Comparison of ENCODE assay signal across 10 mouse cellular contexts in the genomic region with DNA sequence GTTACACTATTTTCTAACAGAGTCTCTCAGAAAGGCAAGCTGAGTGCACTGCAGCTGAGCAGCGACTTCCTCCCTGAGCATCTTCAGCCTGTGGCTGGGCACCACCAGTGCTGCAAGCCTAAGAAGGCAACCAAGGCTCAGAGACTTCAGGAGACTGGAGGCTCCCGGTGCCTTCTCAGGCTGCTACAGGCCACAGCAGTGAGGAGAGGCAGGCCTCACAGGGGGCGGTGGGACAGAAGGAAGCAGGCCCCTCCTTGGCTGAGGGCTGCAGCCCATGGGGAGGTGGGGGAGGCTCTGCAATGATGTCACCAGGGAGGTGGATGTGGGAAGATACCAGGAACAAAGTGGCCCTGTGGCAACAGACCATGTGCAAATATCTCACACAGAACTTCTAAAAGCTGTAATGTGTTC. TPM values are rescaled to one million over a fixed set of nuclear protein-coding genes. Genes with fewer than 3 reads are reported as not detected.
DNase-seq lines count a peak whose midpoint lies in the region; ATAC-seq and TF ChIP-seq lines count a peak whose summit lies in the region.
"Had no signal": no experiment of that assay in that cellular context is flagged by ENCODE, and none has a peak within 500 bp of the region (broad histone marks: within the 10 kb centered on the region; RNA-seq: fewer than 3 reads in every experiment).

No protein-coding gene starts in this region.

- peak; percentile 31 for ATAC-seq in hindbrain, embryonic 15.5 days (ENCODE audit: low FRiP score, low read depth)
- ATAC-seq in stomach, embryonic 15.5 days (ENCODE audit: insufficient read depth, low FRiP score, low read depth): no peak

- peak overlapping the region; percentile 59 for H3K27ac ChIP-seq in heart, adult 2 months
- peak overlapping the region; percentile 89 for H3K27ac ChIP-seq in hindbrain, embryonic 15.5 days (replicated peaks)
- H3K27ac ChIP-seq in stomach, embryonic 15.5 days: 0 out of 2 replicates have a peak overlapping the region, but pooled peaks have one; percentile 19

- no peaks in the 10 kb centered on the region for H3K36me3 ChIP-seq in heart, adult 2 months (ENCODE audit: control insufficient read depth, insufficient read depth, low read length)
- H3K36me3 ChIP-seq in hindbrain, embryonic 15.5 days: peaks cover 4% of the 10 kb centered on the region; the same call in 1 of the 2 replicates
- H3K36me3 ChIP-seq in stomach, embryonic 15.5 days: peaks cover 20% of the 10 kb centered on the region

- H3K79me2 ChIP-seq in heart, adult 2 months (replicated peaks; ENCODE audit: control insufficient read depth, insufficient read depth, low read length): no peaks in the 10 kb centered on the region

- intact Hi-C loops in heart, adult 2 months (cut with DNase I): loop anchor here (5.0 to 10.0 kb wide), 2 partner anchors 132 to 435 kb away; no protein-coding TSS in a partner anchor

- no peaks in the 10 kb centered on the region for H3K27me3 ChIP-seq in heart, adult 2 months (ENCODE audit: control insufficient read depth, insufficient read depth, low read length)
- no peaks in the 10 kb centered on the region for H3K27me3 ChIP-seq in hindbrain, embryonic 15.5 days
- no peaks in the 10 kb centered on the region for H3K27me3 ChIP-seq in stomach, embryonic 15.5 days (replicated peaks)
- H3K27me3 ChIP-seq: megakaryocyte, embryonic 14.5 days had no signal

- DNase-seq in heart, adult 2 months: peak in 1 of 2 experiments; percentile 34
- no peak for DNase-seq in heart, adult 9 months (ENCODE audit: low spot score in 2 of 2)
- peak; percentile 8 to 22 for DNase-seq in thymus, postnatal 36 days
- DNase-seq in thymus, postnatal 0 days (ENCODE audit: low spot score): no peak
- no peak for DNase-seq in retina, embryonic 14.5 days (ENCODE audit: low spot score)
- no peak for DNase-seq in Muller cell, postnatal 12 days (ENCODE audit: inconsistent ontology term)

- no peaks in the 10 kb centered on the region for H3K9me3 ChIP-seq in hindbrain, embryonic 15.5 days
- no peaks in the 10 kb centered on the region for H3K9me3 ChIP-seq in stomach, embryonic 15.5 days
- H3K9me3 ChIP-seq: megakaryocyte, embryonic 14.5 days had no signal

- H3K4me3 ChIP-seq in heart, adult 2 months: no peak overlapping the region
- no peak overlapping the region for H3K4me3 ChIP-seq in hindbrain, embryonic 15.5 days
- H3K4me3 ChIP-seq in stomach, embryonic 15.5 days (replicated peaks): no peak overlapping the region
- H3K4me3 ChIP-seq: erythroblast, embryonic 14.5 days; megakaryocyte, embryonic 14.5 days had no signal

- no peak overlapping the region for H3K9ac ChIP-seq in heart, adult 2 months (ENCODE audit: low read depth, low read length)
- peak overlapping the region; percentile 35; the same call in 1 of the 2 replicates for H3K9ac ChIP-seq in hindbrain, embryonic 15.5 days
- no peak overlapping the region for H3K9ac ChIP-seq in stomach, embryonic 15.5 days

- TF ChIP-seq CTCF in heart, adult 2 months (IDR thresholded peaks at IDR 0.05): no peak

- no peak for TF ChIP-seq POLR2A in heart, adult 2 months (IDR thresholded peaks at IDR 0.05; ENCODE audit: insufficient read depth, low read depth, low read length)

- 32% methylated on average over 3 of the region's 3 CpGs for WGBS in heart, adult 2 months
- 33% methylated on average over 3 of the region's 3 CpGs for WGBS in hindbrain, embryonic 15.5 days
- 33% methylated on average over 3 of the region's 3 CpGs for WGBS in stomach, embryonic 15.5 days

- no peaks in the 10 kb centered on the region; the same call in 1 of the 2 replicates for H3K4me1 ChIP-seq in heart, adult 2 months (ENCODE audit: control insufficient read depth, insufficient read depth, low read length)
- H3K4me1 ChIP-seq in hindbrain, embryonic 15.5 days (replicated peaks): peaks cover 35% of the 10 kb centered on the region
- no peaks in the 10 kb centered on the region for H3K4me1 ChIP-seq in stomach, embryonic 15.5 days

- H3K4me2 ChIP-seq in hindbrain, embryonic 15.5 days: no peak overlapping the region
- no peak overlapping the region for H3K4me2 ChIP-seq in stomach, embryonic 15.5 days

- no peak for TF ChIP-seq EP300 in heart, adult 2 months (IDR thresholded peaks at IDR 0.05; ENCODE audit: insufficient read depth, low read depth, low read length)

RNA-seq across cellular contexts. Expression of a gene that starts 25.1 kb away (rescaled TPM):
- total RNA-seq in heart, adult 2 months (2021): 10 to 100 TPM; 51.5 to 52.0 TPM
- 27.8 and 45.7 TPM in 2 replicates for polyA plus RNA-seq in heart, adult 2 months (2012; rRNA removed)
- 75.2 and 77.8 TPM in 2 replicates for polyA plus RNA-seq in thymus, postnatal 0 days (2015; fragmentation: Nextera tagmentation; extraction: Ambion mirVana)
- polyA plus RNA-seq in hindbrain, embryonic 15.5 days (2015; fragmentation: Nextera tagmentation; extraction: Ambion mirVana): 29.4 and 30.0 TPM in 2 replicates
- polyA plus RNA-seq in stomach, embryonic 15.5 days (2015; fragmentation: Nextera tagmentation; extraction: Ambion mirVana): 76.7 and 79.8 TPM in 2 replicates

RNA-seq across cellular contexts. Expression of a gene that starts 50.2 kb away (rescaled TPM):
- 10 to 100 TPM; 19.7 to 21.3 TPM for total RNA-seq in heart, adult 2 months (2021)
- 20.9 and 26.9 TPM in 2 replicates for polyA plus RNA-seq in heart, adult 2 months (2012; rRNA removed)
- 38.6 and 40.0 TPM in 2 replicates for polyA plus RNA-seq in thymus, postnatal 0 days (2015; fragmentation: Nextera tagmentation; extraction: Ambion mirVana)
- polyA plus RNA-seq in hindbrain, embryonic 15.5 days (2015; fragmentation: Nextera tagmentation; extraction: Ambion mirVana): 40.2 and 43.1 TPM in 2 replicates
- polyA plus RNA-seq in stomach, embryonic 15.5 days (2015; fragmentation: Nextera tagmentation; extraction: Ambion mirVana): 32.5 and 35.5 TPM in 2 replicates

RNA-seq across cellular contexts. Expression of a gene that starts 50.7 kb away (rescaled TPM):
- 1 to 10 TPM; 6.9 to 8.4 TPM for total RNA-seq in heart, adult 2 months (2021)
- polyA plus RNA-seq in heart, adult 2 months (2012; rRNA removed): 7.0 and 7.7 TPM in 2 replicates
- 34.9 and 38.6 TPM in 2 replicates for polyA plus RNA-seq in thymus, postnatal 0 days (2015; fragmentation: Nextera tagmentation; extraction: Ambion mirVana)
- polyA plus RNA-seq in hindbrain, embryonic 15.5 days (2015; fragmentation: Nextera tagmentation; extraction: Ambion mirVana): 20.5 and 25.2 TPM in 2 replicates
- polyA plus RNA-seq in stomach, embryonic 15.5 days (2015; fragmentation: Nextera tagmentation; extraction: Ambion mirVana): 26.5 and 30.6 TPM in 2 replicates

RNA-seq across cellular contexts. Expression of a gene that starts 51.5 kb away (rescaled TPM):
- 1 to 10 TPM; 8.6 to 8.7 TPM for total RNA-seq in heart, adult 2 months (2021)
- polyA plus RNA-seq in heart, adult 2 months (2012; rRNA removed): 13.5 and 21.8 TPM in 2 replicates
- polyA plus RNA-seq in thymus, postnatal 0 days (2015; fragmentation: Nextera tagmentation; extraction: Ambion mirVana): 50.3 and 57.0 TPM in 2 replicates
- polyA plus RNA-seq in hindbrain, embryonic 15.5 days (2015; fragmentation: Nextera tagmentation; extraction: Ambion mirVana): 70.9 and 71.8 TPM in 2 replicates
- polyA plus RNA-seq in stomach, embryonic 15.5 days (2015; fragmentation: Nextera tagmentation; extraction: Ambion mirVana): 28.0 and 29.7 TPM in 2 replicates

Comparison
In these comparisons a context has a peak if more than half of its experiments do, and no peak if none do; other contexts are left out.
1. DNase-seq: peak in thymus, postnatal 36 days (2 of 2); none in heart, adult 9 months (0 of 2), thymus, postnatal 0 days (single experiment), retina, embryonic 14.5 days (single experiment) and Muller cell, postnatal 12 days (single experiment).
2. H3K27ac ChIP-seq: peak in every context shown above with its lines; median percentile 89 in hindbrain, embryonic 15.5 days; 59 in heart, adult 2 months; 19 in stomach, embryonic 15.5 days.